Mouse (Mus musculus): ENCODE measurements around the gene Spag7. TPM values are rescaled to one million over a fixed set of nuclear protein-coding genes. Genes with fewer than 3 reads are reported as not detected.
A peak's percentile ranks its signal among the peaks of the same experiment; 100 is the strongest.

Gene Spag7
- polyA plus RNA-seq, 1 experiment from 2014 or later = 167 TPM

DNA sequence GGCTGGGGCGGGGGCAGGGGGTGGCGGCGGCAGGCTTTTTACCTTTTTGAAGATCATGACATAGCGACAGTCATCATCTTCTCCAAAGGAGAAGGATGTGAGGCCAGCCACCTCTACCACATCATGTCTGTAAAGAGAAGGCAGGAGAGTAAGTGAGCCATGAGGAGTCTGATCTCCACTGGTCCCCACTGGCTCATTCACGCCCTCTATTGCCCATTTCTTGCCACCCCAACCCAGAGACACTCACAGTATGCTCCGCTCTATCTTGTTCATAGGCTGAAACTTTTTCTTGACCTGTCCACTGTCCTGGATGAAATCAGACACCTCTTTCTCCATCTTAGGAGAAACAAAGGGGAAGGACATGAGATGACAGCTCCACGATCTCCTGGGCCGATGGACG lies 4.5 kb downstream of the Spag7 start:
- Histone ChIP-seq H3K27ac (ENCODE audit: low read depth) (no peak overlapping the region), H3K9ac (no peak overlapping the region), H3K9me3 (ENCODE audit: low read depth, low read length) (no peaks in the 10 kb centered on the region), H3K4me2 (no peak overlapping the region), H3K4me3 (ENCODE audit: low read depth, low read length) (no peak overlapping the region), H3K36me3 (ENCODE audit: insufficient read depth) (peaks cover 65% of the 10 kb centered on the region), H3K27me3 (ENCODE audit: insufficient read depth, low read length) (no peaks in the 10 kb centered on the region), H3K4me1 (ENCODE audit: insufficient read depth) (0 out of 2 replicates have a peak, but pooled peaks cover 4% of the 10 kb centered on the region)
- 87% methylated on average over 9 of the region's 9 CpGs for WGBS
- ATAC-seq (ENCODE audit: insufficient read depth) (no peak), DNase-seq (no peak)
- no peak for TF ChIP-seq CTCF (IDR thresholded peaks at IDR 0.05; ENCODE audit: low read depth)

- no peak overlapping the region for H3K9ac ChIP-seq
- H3K36me3 ChIP-seq (ENCODE audit: insufficient read depth) = peaks cover 69% of the 10 kb centered on the region
- no peaks in the 10 kb centered on the region for H3K9me3 ChIP-seq (ENCODE audit: low read depth, low read length)
- H3K4me1 ChIP-seq (ENCODE audit: insufficient read depth) = 0 out of 2 replicates have a peak, but pooled peaks cover 4% of the 10 kb centered on the region
- H3K27ac ChIP-seq (ENCODE audit: low read depth) = no peak overlapping the region
- H3K27me3 ChIP-seq (ENCODE audit: insufficient read depth, low read length) = no peaks in the 10 kb centered on the region
- H3K4me3 ChIP-seq (ENCODE audit: low read depth, low read length) = no peak overlapping the region
- WGBS = 86% methylated on average over 6 of the region's 6 CpGs
- ATAC-seq (ENCODE audit: insufficient read depth) (no peak), DNase-seq (no peak)
- TF ChIP-seq CTCF (IDR thresholded peaks at IDR 0.05; ENCODE audit: low read depth) = no peak
- no peak overlapping the region for H3K4me2 ChIP-seq
Observed at GRCm38 (mm10) chr11:70663957-70664356, 5.3 kb downstream of the Spag7 start.

- ATAC-seq (ENCODE audit: insufficient read depth) (no peak), DNase-seq (no peak)
- H3K9ac ChIP-seq = no peak overlapping the region
- WGBS = 91% methylated on average over 8 of the region's 8 CpGs
- TF ChIP-seq CTCF (IDR thresholded peaks at IDR 0.05; ENCODE audit: low read depth) = no peak
- H3K36me3 ChIP-seq (ENCODE audit: insufficient read depth) = peaks cover 69% of the 10 kb centered on the region
- H3K27me3 ChIP-seq (ENCODE audit: insufficient read depth, low read length) = no peaks in the 10 kb centered on the region
- no peak overlapping the region for H3K4me3 ChIP-seq (ENCODE audit: low read depth, low read length)
- no peak overlapping the region for H3K27ac ChIP-seq (ENCODE audit: low read depth)
- no peaks in the 10 kb centered on the region for H3K9me3 ChIP-seq (ENCODE audit: low read depth, low read length)
- no peak overlapping the region for H3K4me2 ChIP-seq
- 0 out of 2 replicates have a peak, but pooled peaks cover 6% of the 10 kb centered on the region for H3K4me1 ChIP-seq (ENCODE audit: insufficient read depth)
Observed at GRCm38 (mm10) chr11:70663101-70663500, 6.1 kb downstream of the Spag7 start.

DNA sequence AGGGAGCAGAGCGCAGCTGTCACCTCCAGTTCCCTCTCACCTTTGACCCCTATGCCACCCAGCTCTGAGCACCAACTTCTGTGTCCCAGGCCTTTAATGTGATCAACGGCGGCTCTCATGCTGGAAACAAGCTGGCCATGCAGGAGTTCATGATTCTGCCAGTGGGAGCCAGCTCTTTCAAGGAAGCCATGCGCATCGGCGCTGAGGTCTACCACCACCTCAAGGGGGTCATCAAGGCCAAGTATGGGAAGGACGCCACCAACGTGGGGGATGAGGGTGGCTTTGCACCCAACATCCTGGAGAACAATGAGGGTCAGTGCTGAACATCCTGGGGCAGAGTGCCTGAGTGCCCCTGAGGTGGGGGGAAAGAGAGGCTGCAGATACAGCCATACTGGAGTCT lies 8.6 kb downstream of the Spag7 start:
- no peak for ATAC-seq (ENCODE audit: insufficient read depth)
- Histone ChIP-seq H3K4me3 (ENCODE audit: low read depth, low read length) (no peak overlapping the region), H3K27ac (ENCODE audit: low read depth) (no peak overlapping the region), H3K4me1 (ENCODE audit: insufficient read depth) (peaks cover 22% of the 10 kb centered on the region), H3K4me2 (no peak overlapping the region), H3K9me3 (ENCODE audit: low read depth, low read length) (no peaks in the 10 kb centered on the region), H3K9ac (no peak overlapping the region), H3K36me3 (ENCODE audit: insufficient read depth) (peaks cover 55% of the 10 kb centered on the region), H3K27me3 (ENCODE audit: insufficient read depth, low read length) (no peaks in the 10 kb centered on the region)
- 84% methylated on average over 8 of the region's 8 CpGs for WGBS
- no peak for TF ChIP-seq CTCF (IDR thresholded peaks at IDR 0.05; ENCODE audit: low read depth)
- DNase-seq = no peak

DNA sequence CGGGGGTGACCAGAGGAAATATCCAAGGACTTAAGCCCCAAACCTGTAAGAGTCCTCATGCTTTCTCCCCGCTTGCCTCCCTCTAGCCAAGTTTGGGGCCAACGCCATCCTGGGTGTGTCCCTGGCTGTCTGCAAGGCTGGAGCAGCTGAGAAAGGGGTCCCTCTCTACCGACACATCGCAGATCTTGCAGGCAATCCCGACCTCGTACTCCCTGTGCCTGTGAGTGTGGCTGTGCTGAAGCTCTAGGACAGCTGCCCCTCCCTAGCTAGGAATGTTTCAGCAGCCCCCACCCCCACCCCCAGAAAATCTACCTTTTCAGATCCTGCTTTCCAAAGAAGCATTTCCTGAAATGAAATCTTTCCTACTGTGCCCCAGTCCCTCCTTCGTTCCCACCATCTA lies 10.3 kb downstream of the Spag7 start:
- Histone ChIP-seq H3K4me3 (ENCODE audit: low read depth, low read length) (no peak overlapping the region), H3K27ac (ENCODE audit: low read depth) (no peak overlapping the region), H3K27me3 (ENCODE audit: insufficient read depth, low read length) (no peaks in the 10 kb centered on the region), H3K4me1 (ENCODE audit: insufficient read depth) (peaks cover 22% of the 10 kb centered on the region), H3K36me3 (ENCODE audit: insufficient read depth) (peaks cover 39% of the 10 kb centered on the region), H3K9me3 (ENCODE audit: low read depth, low read length) (no peaks in the 10 kb centered on the region), H3K4me2 (no peak overlapping the region), H3K9ac (no peak overlapping the region)
- TF ChIP-seq CTCF (IDR thresholded peaks at IDR 0.05; ENCODE audit: low read depth) = no peak
- WGBS = 67% methylated on average over 8 of the region's 8 CpGs
- DNase-seq (no peak), ATAC-seq (ENCODE audit: insufficient read depth) (no peak)

DNA sequence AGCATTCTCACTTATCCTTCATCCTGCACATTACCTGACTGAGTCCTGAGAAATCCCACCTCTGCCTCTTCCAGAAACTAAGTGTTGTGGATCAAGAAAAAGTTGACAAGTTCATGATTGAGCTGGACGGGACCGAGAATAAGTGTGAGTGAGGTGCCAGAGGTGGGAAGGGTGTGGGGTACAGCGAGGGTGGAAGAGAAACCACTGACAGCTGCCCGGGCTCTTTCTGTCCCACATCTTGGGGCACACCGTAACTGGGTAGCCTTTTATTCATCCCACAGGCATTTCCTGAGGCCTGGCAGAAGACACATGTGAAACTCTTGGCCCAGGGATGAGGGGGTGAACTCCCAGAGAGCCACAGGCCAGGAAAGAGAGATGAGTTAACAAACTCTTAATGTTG lies 10.7 kb downstream of the Spag7 start:
- no peak overlapping the region for H3K9ac ChIP-seq

DNA sequence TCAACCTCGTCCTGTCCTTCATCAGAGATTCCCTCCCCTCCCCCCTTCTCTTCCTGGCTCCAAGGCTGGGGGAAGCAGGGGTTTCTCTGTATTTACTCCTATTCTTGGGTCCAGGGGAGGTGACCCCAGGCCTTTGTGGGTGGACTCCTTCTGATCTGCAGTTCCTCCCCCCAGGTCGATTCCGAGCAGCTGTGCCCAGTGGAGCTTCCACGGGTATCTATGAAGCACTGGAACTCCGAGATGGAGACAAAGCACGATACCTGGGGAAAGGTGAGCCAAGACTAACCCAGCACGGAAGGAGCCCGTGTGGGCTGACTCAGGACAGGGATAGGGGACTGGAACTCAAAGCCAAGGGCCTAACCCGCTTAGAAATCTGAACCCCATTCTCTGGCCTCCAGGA lies 11.2 kb downstream of the Spag7 start:
- Histone ChIP-seq H3K27me3 (ENCODE audit: insufficient read depth, low read length) (no peaks in the 10 kb centered on the region), H3K9me3 (ENCODE audit: low read depth, low read length) (no peaks in the 10 kb centered on the region), H3K4me3 (ENCODE audit: low read depth, low read length) (no peak overlapping the region; the same call in 1 of the 2 replicates), H3K4me1 (ENCODE audit: insufficient read depth) (peaks cover 22% of the 10 kb centered on the region), H3K27ac (ENCODE audit: low read depth) (no peak overlapping the region), H3K4me2 (peak overlapping the region; percentile 97), H3K9ac (peak overlapping the region; percentile 3; the same call in 1 of the 2 replicates), H3K36me3 (ENCODE audit: insufficient read depth) (peaks cover 33% of the 10 kb centered on the region)
- ATAC-seq (ENCODE audit: insufficient read depth) (no peak), DNase-seq (no peak)
- TF ChIP-seq CTCF (IDR thresholded peaks at IDR 0.05; ENCODE audit: low read depth) = no peak
- WGBS = 44% methylated on average over 9 of the region's 9 CpGs

More for the DNA sequence above, 10.7 kb downstream of the Spag7 start:
- Histone ChIP-seq H3K27ac (ENCODE audit: low read depth) (no peak overlapping the region), H3K36me3 (ENCODE audit: insufficient read depth) (peaks cover 34% of the 10 kb centered on the region), H3K4me3 (ENCODE audit: low read depth, low read length) (no peak overlapping the region), H3K9me3 (ENCODE audit: low read depth, low read length) (no peaks in the 10 kb centered on the region), H3K4me2 (no peak overlapping the region), H3K27me3 (ENCODE audit: insufficient read depth, low read length) (no peaks in the 10 kb centered on the region), H3K4me1 (ENCODE audit: insufficient read depth) (peaks cover 22% of the 10 kb centered on the region)
- ATAC-seq (ENCODE audit: insufficient read depth) (no peak), DNase-seq (no peak)
- TF ChIP-seq CTCF (IDR thresholded peaks at IDR 0.05; ENCODE audit: low read depth) = no peak
- 64% methylated on average over 5 of the region's 5 CpGs for WGBS

DNA sequence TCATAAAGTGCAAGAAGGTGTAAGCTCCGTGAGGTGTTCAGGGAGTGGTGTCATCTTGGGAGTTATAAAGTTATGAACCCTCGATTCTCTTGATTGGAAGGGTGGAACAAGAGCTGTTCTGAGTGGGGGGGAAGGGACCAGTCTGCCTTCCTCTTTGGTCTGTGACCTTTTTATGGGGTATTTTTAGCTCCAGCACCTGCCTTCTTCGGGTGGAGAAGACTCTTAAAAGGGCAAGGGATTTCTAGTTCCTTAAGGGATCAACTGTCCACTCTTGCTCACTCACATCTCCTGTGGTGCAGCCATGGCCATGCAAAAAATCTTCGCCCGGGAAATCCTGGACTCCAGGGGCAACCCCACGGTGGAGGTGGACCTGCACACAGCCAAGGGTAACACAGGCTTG lies 11.6 kb downstream of the Spag7 start:
- H3K4me2 ChIP-seq = peak overlapping the region; percentile 97
- no peak overlapping the region; the same call in 1 of the 2 replicates for H3K4me3 ChIP-seq (ENCODE audit: low read depth, low read length)
- H3K9ac ChIP-seq = peak overlapping the region; percentile 97; the same call in 1 of the 2 replicates

More for the DNA sequence above, 11.6 kb downstream of the Spag7 start:
- no peaks in the 10 kb centered on the region for H3K9me3 ChIP-seq (ENCODE audit: low read depth, low read length)
- 34% methylated on average over 6 of the region's 6 CpGs for WGBS
- no peak for TF ChIP-seq CTCF (IDR thresholded peaks at IDR 0.05; ENCODE audit: low read depth)
- peak overlapping the region; percentile 83 for H3K27ac ChIP-seq (ENCODE audit: low read depth)
- peaks cover 22% of the 10 kb centered on the region for H3K4me1 ChIP-seq (ENCODE audit: insufficient read depth)
- H3K27me3 ChIP-seq (ENCODE audit: insufficient read depth, low read length) = no peaks in the 10 kb centered on the region
- ATAC-seq (ENCODE audit: insufficient read depth) (no peak), DNase-seq (no peak)
- peaks cover 33% of the 10 kb centered on the region for H3K36me3 ChIP-seq (ENCODE audit: insufficient read depth)
